Mouse (Mus musculus) embryonic fibroblast, embryonic 13.5 days (primary cell): Measurements from ENCODE around the gene Rab5c. TPM values are rescaled to one million over a fixed set of nuclear protein-coding genes. Genes with fewer than 3 reads are reported as not detected.

Experiments used
- H3K27ac ChIP-seq: 2 replicates; pipeline ENCODE4 v1.5.1; 2012; ENCODE audit warnings: low read length, control low read depth, inconsistent platforms; ENCODE audit not compliant: insufficient read depth
- H3K4me1 ChIP-seq: 2 replicates; pipeline ENCODE4 v1.6.1; 2011; ENCODE audit warnings: low read length; ENCODE audit not compliant: control insufficient read depth, insufficient read depth
- H3K4me3 ChIP-seq: 2 replicates; pipeline ENCODE4 v1.5.1; 2011; ENCODE audit warnings: mild to moderate bottlenecking, control low read depth, low read length; ENCODE audit not compliant: insufficient read depth
- CTCF ChIP-seq: IDR thresholded peaks from 2 replicates; pipeline ENCODE4 v1.5.1; 2011; ENCODE audit warnings: mild to moderate bottlenecking, control low read depth, low read length, moderate library complexity, borderline replicate concordance; ENCODE audit not compliant: insufficient read depth
- POLR2A ChIP-seq: IDR thresholded peaks from 2 replicates; pipeline ENCODE4 v1.6.1; 2011; ENCODE audit warnings: low read depth, mild to moderate bottlenecking, control low read depth, low read length, moderate library complexity
- polyA plus RNA-seq: library from polyadenylated mRNA; stranded (reverse); fragments of >200 nt; gene quantifications from 2 replicates; pipeline ENCODE4 v1.2.4, GENCODE M21; 2011; ENCODE audit warnings: low read depth; ENCODE audit not compliant: missing spikeins, insufficient read length

Rab5c gene
- polyA plus RNA-seq, 1 experiment, result 168 TPM

- no peaks in the 10 kb centered on the region for H3K4me1 ChIP-seq
These were observed 66.1 kb downstream of the Rab5c start for GRCm38 (mm10) chr11:100671956-100672355.

GRCm38 (mm10) chr11:100671049-100671448, 67.0 kb downstream of the Rab5c start:
- TF ChIP-seq CTCF (no peak), POLR2A (no peak)
- Histone ChIP-seq H3K4me1 (no peaks in the 10 kb centered on the region), H3K27ac (no peak overlapping the region), H3K4me3 (no peak overlapping the region)

More at GRCm38 (mm10) chr11:100671956-100672355, 66.1 kb downstream of the Rab5c start:
- Histone ChIP-seq H3K27ac (no peak overlapping the region), H3K4me3 (no peak overlapping the region)
- TF ChIP-seq POLR2A (no peak), CTCF (no peak)

Other genes starting within 250 kb of the Rab5c start
- gene Acly, start 210.2 kb downstream of the Rab5c start, polyA plus RNA-seq, result 111 and 143 TPM in 2 replicates
- gene Ttc25, start 192.6 kb downstream of the Rab5c start, polyA plus RNA-seq, result 0.20 TPM in 1 of 2 replicates, not detected in the other
- gene Cnp, start 163.3 kb downstream of the Rab5c start, polyA plus RNA-seq, result 10.1 and 10.6 TPM in 2 replicates
- 29.2 and 29.9 TPM in 2 replicates for gene Nkiras2, start 119.0 kb downstream of the Rab5c start, polyA plus RNA-seq
- 214 and 225 TPM in 2 replicates for gene Dnajc7, start 118.0 kb downstream of the Rab5c start, polyA plus RNA-seq
- gene Zfp385c, start 45.8 kb downstream of the Rab5c start, polyA plus RNA-seq, result 1.1 TPM in 1 of 2 replicates, not detected in the other
- 3.5 and 7.8 TPM in 2 replicates for gene Dhx58, start 33.9 kb downstream of the Rab5c start, polyA plus RNA-seq
- 31.1 and 34.1 TPM in 2 replicates for gene Kat2a, start 25.8 kb downstream of the Rab5c start, polyA plus RNA-seq
- not detected in 2 replicates for gene Hspb9, start 24.4 kb downstream of the Rab5c start, polyA plus RNA-seq
- gene Kcnh4, start 21.7 kb upstream of the Rab5c start, polyA plus RNA-seq, result not detected in 2 replicates
- gene Hcrt, start 24.7 kb upstream of the Rab5c start, polyA plus RNA-seq, result not detected in 2 replicates
- 8.6 and 12.8 TPM in 2 replicates for gene Ghdc, start 32.7 kb upstream of the Rab5c start, polyA plus RNA-seq
- 13.3 and 13.7 TPM in 2 replicates for gene Stat5b, start 112.5 kb upstream of the Rab5c start, polyA plus RNA-seq
- 11.5 and 12.4 TPM in 2 replicates for gene Stat5a, start 121.1 kb upstream of the Rab5c start, polyA plus RNA-seq
- 122 and 158 TPM in 2 replicates for gene Stat3, start 201.3 kb upstream of the Rab5c start, polyA plus RNA-seq
- gene Cavin1, start 232.7 kb upstream of the Rab5c start, polyA plus RNA-seq, result 387 and 486 TPM in 2 replicates